Mouse (Mus musculus) brain, adult 10 weeks (tissue): ENCODE data around the gene Olfr1336. TPM values are rescaled to one million over a fixed set of nuclear protein-coding genes. Genes with fewer than 3 reads are reported as not detected.

Experiments used
- polyA plus RNA-seq: library from polyadenylated mRNA; stranded (reverse); fragments of 350-450 nt; fragmentation: Illumina TruSeq; extraction: RNeasy Lipid Tissue Mini Kit (QIAGEN cat#74804); gene quantifications from one replicate; pipeline ENCODE4 v1.2.3, GENCODE M21; 2015; ENCODE audit warnings: low read depth, low replicate concordance

Olfr1336 gene
- polyA plus RNA-seq, result not detected

DNA sequence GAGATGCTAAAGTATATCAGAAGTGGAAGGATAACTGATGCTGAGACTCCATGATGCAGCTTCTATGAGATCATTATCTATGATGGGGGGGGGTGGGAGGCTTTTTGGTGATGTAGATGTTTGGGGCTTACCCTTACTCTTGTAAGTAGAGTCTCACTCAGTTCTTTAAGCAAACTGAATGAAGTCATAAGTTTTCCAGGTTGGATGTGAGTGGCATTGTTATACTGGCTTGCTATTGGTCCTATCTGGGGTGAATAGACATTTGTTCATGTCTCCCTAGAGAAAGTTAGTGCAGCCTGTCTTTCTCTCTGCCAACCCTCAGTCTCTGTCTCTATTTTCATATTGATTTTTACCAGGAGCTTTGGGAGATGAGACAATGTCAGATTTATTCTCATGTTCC lies at the start of gene Olfr1336:
Gene Olfr1336 (plus strand): TSS at position 301 of the 400 bp plus-strand sequence.

DNA sequence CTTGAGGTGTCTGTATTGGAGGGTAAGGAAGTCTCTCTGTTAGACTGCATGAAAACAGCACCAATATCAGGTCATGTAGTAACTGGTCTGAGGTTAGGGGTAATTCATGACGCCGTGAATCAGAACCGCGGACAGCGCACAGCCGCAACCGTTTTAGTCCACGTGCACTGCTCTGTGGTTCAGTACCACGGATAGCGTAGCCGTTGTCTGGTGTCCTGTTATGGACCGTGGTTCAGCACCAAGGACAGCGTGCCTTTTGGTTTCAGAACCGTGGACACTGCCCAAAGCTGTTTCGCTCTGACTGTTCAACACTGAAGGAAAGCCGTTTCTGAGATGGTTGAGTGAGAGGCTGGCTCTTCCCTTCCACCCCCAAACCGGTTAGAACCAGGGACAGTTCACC lies 45.9 kb upstream of the Olfr1336 start, which contains the start of gene Gm20715:
Gene Gm20715 (plus strand): TSS at position 235 of the 400 bp plus-strand sequence.

DNA sequence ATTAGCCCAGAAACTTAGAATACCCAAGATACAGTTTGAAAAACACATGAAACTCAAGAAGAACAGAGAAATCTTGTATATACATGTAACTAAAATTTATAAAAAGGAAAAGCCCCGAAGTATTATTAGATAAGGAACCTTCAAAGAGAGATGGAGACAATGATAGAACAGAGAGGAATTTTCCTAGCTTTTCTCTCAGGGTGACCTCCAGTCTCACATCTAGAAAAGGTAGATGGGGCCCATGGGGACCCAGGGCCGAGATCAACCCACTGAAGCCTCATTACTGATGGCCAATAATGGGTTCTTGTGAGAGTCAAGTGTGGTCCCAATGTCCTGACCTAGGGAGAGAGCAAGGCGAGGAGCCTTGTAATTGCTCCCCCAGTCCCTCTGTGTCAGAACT lies 17.6 kb upstream of the Olfr1336 start, which contains the start of gene Olfr1344:
Gene Olfr1344 (plus strand): TSS at position 301 of the 400 bp plus-strand sequence.

DNA sequence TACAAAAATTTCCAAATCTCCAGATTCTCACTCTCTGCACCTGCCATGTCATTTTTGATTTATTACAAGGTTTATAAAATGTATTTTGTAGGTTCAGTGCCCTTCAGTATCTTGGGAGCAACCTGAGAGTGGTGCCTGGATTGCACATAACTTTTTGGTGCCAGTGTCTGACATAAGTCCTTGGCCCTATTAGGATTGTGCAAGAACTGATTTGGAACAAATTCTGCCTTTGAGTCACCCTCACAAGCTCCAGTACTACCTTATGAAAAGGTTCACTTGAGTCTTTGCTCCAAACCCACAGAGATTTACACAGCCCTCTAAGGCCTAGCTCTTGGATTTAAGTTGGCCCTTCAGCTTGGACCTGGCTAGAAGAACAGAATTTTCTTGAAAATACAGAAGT lies 11.0 kb downstream of the Olfr1336 start, which contains the start of gene Olfr1346:
Gene Olfr1346 (plus strand): TSS at position 151 of the 400 bp plus-strand sequence.

DNA sequence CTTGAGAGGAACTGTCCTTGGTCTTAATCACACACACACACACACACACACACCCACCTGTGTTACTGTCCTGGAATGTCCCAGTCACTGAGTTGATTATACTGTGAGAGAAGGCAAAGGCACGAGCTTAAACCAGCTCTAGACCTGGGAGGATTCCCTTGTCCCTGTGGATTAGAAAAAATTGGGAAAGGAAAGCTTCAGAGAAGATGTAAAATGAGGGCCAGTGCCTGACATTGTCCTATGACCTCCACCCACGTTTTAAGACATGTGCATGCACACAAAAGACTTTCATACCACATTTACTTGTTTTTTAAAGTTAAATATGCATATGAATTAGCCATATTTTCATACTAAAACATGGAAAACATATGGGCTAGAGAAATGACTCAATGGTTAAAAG lies 30.9 kb downstream of the Olfr1336 start, which contains the start of gene Olfr5:
Gene Olfr5 (minus strand): TSS at position 101 of the 400 bp plus-strand sequence.

GRCm38 (mm10) chr7:6499655-6500054 lies 43.7 kb downstream of the Olfr1336 start, which contains the start of gene Olfr1347:
Gene Olfr1347, minus strand, starts transcription at chr7:6499755.

GRCm38 (mm10) chr7:6508648-6509047 lies 52.7 kb downstream of the Olfr1336 start, which contains the start of gene Olfr1348:
Gene Olfr1348, minus strand, starts transcription at chr7:6508748.

Other genes starting within 250 kb of the Olfr1336 start
- not detected for gene Zscan5b, start 233.9 kb upstream of the Olfr1336 start, polyA plus RNA-seq
- not detected for gene Epp13, start 203.5 kb upstream of the Olfr1336 start, polyA plus RNA-seq
- 10.2 TPM for gene Zfp667, start 169.6 kb upstream of the Olfr1336 start, polyA plus RNA-seq
- 6.4 TPM for gene Zfp583, start 124.9 kb upstream of the Olfr1336 start, polyA plus RNA-seq
- gene Gm3854, start 112.4 kb upstream of the Olfr1336 start, polyA plus RNA-seq, result 5.1 TPM
- gene Zfp78, start 92.9 kb upstream of the Olfr1336 start, polyA plus RNA-seq, result 4.1 TPM
- 5.9 TPM for gene Zfp28, start 72.9 kb upstream of the Olfr1336 start, polyA plus RNA-seq
- gene Smim17, start 57.5 kb upstream of the Olfr1336 start, polyA plus RNA-seq, result 18.7 TPM
- 0.13 TPM for gene Gm20715, start 45.9 kb upstream of the Olfr1336 start, polyA plus RNA-seq
- 1.2 TPM for gene Olfr1344, start 17.5 kb upstream of the Olfr1336 start, polyA plus RNA-seq
- gene Olfr1346, start 10.9 kb downstream of the Olfr1336 start, polyA plus RNA-seq, result not detected
- not detected for gene Olfr5, start 30.8 kb downstream of the Olfr1336 start, polyA plus RNA-seq
- not detected for gene Olfr1347, start 43.6 kb downstream of the Olfr1336 start, polyA plus RNA-seq
- not detected for gene Olfr1348, start 52.6 kb downstream of the Olfr1336 start, polyA plus RNA-seq
- not detected for gene Olfr1349, start 66.8 kb downstream of the Olfr1336 start, polyA plus RNA-seq
- not detected for gene Olfr1350, start 108.7 kb downstream of the Olfr1336 start, polyA plus RNA-seq
- 7.3 TPM for gene Zim1, start 240.3 kb downstream of the Olfr1336 start, polyA plus RNA-seq